Mouse (Mus musculus): ENCODE data around the gene Fam214a.

Fam214a gene

DNA sequence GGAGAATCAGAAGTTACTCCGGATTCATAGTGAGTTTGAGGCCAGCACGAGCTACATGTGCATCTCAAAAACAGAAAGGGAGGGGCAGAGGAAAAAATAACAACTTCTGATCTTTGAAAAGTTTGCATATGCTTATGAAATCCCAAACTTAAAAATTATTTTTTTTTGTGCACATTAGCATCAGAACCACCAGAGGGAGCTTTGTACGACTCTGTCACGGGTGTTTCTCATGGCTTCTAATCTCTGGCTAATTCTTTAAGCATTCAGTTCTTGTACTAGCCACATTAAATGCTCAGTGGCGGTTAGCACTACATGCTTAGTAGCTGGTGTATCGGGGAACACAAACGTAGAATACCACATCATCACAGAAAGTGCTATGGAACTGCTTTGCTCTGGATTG lies 80.5 kb downstream of the Fam214a start:
- 41% methylated on average over 7 of the region's 7 CpGs for WGBS

- WGBS, result 48% methylated on average over 1 of the region's 1 CpGs
Observed at GRCm38 (mm10) chr9:75034691-75035090, 82.0 kb downstream of the Fam214a start.

DNA sequence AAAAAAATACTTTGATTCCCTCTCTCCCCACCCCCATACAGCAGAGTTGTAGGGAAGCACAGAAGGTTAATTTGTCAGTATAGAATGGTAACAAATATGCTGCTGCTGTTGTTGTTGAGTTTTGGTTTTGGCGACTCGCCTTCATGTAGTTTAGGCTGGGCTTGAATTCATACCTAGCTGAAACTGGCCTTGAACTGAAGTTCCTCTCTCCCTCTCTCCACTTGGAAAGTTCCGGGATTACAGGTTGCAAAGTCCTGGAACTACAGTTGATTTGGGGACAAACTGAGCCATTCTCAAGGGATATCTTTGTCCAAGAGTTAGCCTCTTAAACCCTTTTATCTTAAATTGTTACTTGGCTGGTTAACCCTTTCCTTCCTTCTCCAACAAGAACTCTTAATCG lies 83.3 kb downstream of the Fam214a start:
- whole genome bisulfite sequencing, result 82% methylated on average over 4 of the region's 4 CpGs

DNA sequence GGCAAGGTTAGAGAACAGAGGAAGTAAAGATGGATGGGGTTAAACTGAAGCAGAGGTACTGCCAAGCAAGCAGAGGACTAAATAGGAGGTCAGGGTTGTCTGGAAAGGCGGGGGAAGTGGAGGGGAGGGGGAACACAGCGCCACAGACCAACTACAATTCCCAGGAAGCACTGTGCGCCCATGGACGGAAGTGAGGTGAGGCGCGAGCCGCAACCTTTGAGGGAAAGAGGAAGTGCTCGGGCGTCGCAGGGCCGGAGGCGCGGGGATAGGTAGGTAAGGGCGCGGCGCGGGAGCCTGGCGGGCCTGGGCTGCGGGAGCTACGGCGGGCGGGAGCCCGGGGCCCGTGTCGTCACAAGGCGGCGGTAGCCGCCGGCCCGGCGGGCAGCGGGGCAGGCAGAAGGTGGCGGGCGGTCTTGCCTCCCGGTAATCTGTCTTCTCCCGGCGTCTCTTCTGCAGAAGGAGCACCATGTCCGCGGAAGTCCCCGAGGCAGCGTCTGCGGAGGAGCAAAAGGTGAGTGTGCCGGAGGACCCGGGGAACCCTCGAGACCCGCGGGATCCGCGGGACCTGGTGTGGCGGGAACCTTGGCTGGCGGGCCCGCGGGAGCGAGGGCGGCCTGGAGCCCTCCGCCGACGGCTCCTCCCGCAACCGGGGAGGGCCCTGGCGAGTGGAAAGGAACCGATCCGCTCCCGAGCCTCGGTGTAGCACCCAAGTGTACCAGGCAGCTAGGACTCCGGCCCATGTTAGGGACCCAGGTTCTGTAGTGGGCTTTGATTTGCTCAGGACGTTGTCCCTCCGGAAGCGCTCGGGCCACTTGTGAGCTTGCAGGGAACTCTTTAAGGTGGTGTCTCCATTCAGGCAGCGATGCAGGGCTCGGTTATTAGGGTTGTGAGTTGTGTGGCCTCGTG lies 85.0 kb downstream of the Fam214a start, which contains the start of gene Arpp19:
Gene Arpp19 (plus strand): TSS at position 164 of the 906 bp plus-strand sequence.
- under 1% methylated on average over 73 of the region's 73 CpGs for WGBS

GRCm38 (mm10) chr9:75038357-75038688 lies 85.6 kb downstream of the Fam214a start:
- WGBS, result 2% methylated on average over 10 of the region's 10 CpGs

DNA sequence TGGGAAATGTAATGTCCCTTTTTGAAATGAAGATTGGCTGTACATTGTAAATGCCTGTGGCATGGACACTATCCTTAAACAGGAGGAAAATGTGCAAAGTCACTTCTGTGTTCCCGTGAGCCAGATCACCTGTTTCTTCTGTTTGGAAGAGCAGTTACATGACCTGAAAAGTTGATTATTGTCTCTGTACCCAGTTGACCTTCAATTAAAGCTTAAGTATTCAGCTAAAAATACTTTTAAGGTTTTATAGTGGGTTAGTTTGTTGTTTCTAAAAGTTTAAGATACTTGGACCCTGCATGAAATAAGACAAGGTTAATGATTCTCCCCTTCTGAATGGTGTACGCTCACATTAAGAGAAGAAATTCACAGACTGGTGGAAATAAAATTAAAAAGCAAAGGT lies 87.9 kb downstream of the Fam214a start:
- WGBS, result 91% methylated on average over 2 of the region's 2 CpGs

DNA sequence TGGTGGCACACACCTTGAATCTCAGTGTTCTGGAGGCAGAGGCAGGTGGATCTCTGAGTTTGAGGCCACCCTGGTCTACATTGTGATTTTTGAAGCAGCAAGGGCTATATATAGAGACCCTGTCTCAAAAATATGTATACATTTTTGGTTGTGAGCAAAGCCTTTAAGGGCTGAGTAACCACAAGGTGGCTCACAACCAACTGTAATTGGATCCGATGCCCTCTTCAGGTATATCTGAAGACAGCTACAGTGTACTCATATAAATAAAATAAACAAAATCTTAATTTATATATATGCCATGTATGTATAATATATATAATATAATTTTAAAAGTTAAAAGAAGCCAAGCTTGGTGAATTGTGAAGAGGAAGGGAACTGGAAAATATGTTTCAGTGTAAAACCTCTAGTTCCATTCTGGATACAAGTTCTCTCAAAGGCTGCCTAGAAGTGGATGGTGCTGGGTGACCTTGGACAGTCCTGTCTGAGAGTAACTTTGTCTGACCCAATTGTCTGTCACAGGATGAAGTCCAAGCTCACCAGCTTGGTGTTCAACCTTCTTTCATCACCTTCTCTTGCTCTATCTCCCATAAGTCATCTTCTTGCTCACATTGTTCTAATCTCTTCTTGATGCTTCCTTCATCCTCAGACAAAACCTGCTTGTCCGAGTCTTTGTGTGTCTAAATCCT lies 89.3 kb downstream of the Fam214a start:
- 66% methylated on average over 2 of the region's 2 CpGs for WGBS

- 87% methylated on average over 2 of the region's 2 CpGs for WGBS
Observed at GRCm38 (mm10) chr9:75043191-75043590, 90.5 kb downstream of the Fam214a start.

DNA sequence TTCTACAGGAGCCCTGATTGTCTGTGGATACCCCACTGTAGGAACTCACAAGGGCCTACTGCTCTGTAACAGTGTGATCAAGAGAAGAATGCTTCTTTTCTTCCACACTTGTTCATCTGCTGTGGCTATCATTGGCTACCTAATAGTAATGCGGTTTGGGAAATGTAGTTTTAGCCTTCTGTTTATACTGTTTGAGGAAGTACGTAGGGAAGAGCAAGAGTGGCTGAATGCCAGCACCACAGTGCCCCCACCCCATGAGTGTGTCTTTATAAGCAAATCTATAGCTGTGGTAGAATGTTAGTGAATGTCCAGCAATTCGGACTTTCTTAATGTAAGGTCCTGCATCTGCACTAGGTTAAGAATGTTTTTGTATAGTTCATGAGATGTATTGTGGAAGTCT lies 96.4 kb downstream of the Fam214a start:
- 48% methylated on average over 3 of the region's 3 CpGs for WGBS

- WGBS, result 13% methylated on average over 3 of the region's 3 CpGs
Observed at GRCm38 (mm10) chr9:75050003-75050402, 97.3 kb downstream of the Fam214a start.

DNA sequence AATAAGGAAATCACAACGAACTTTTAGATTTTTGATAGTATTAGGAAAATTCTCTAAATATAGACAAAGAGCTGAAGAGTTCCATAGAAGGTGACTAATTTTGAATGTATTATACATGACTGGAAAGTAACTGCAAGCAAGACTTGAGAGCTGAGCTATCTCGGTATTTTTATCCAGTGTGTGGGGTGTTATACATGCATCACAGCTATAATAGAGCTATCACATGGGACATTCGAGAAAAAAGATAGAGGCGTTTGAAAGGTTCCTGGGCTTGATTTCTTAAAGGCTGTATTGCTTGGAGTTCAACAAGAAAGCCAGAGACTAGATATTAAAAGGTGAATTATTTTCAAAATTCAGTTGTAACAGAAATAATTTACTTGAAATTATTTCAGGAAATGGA lies 99.2 kb downstream of the Fam214a start:
- 35% methylated on average over 4 of the region's 4 CpGs for WGBS

DNA sequence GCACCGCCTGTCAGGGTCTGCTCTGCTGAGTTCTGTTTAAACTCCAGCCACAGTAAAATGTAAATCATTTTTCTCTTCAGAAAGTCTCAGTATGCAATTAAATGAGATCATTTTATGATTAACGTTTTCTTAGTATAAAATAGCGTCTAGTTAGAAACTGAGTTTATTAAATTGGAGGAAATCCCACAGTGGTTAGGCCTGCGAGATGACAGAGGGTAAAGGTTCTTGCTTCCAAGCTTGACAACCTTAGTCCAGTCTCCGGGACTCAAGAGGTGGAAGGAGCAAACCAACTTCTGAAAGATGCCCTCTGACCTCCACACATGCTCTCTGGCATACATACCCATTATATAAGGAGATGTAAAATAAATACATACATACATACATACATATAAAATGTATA lies 102.4 kb downstream of the Fam214a start:
- WGBS, result 52% methylated on average over 5 of the region's 5 CpGs

GRCm38 (mm10) chr9:75064678-75065331 lies 112.1 kb downstream of the Fam214a start:
- WGBS, result 60% methylated on average over 9 of the region's 9 CpGs

GRCm38 (mm10) chr9:75070457-75071028 lies 117.9 kb downstream of the Fam214a start, which contains the start of gene Myo5a:
Myo5a (plus strand) TSS chr9:75071015.
- WGBS, result 23% methylated on average over 23 of the region's 23 CpGs

GRCm38 (mm10) chr9:75071029-75071705 lies 118.5 kb downstream of the Fam214a start:
- 1% methylated on average over 87 of the region's 92 CpGs for WGBS

- under 1% methylated on average over 29 of the region's 29 CpGs for whole genome bisulfite sequencing
Observed at GRCm38 (mm10) chr9:75071706-75072192, 119.1 kb downstream of the Fam214a start.

GRCm38 (mm10) chr9:75072361-75072760 lies 119.7 kb downstream of the Fam214a start:
- WGBS, result 22% methylated on average over 3 of the region's 3 CpGs

Measured in cerebral cortex, adult 2 months (tissue).